Mouse (Mus musculus) heart, embryonic 15.5 days (tissue): Measurements from ENCODE around the gene Vgll4. TPM values are rescaled to one million over a fixed set of nuclear protein-coding genes. Genes with fewer than 3 reads are reported as not detected.
A peak's percentile ranks its signal among the peaks of the same experiment; 100 is the strongest.

ENCODE experiments used
- ATAC-seq: fragments of 200-750 bp; cut with Nextera tagmentation; replicated peaks from 2 replicates; pipeline ENCODE4 v1.8.0; 2017; ENCODE audit warnings: low read depth, moderate TSS enrichment; ENCODE audit not compliant: insufficient number of reproducible peaks, insufficient read depth, low FRiP score
- H3K27ac ChIP-seq: fragments of 300-500 bp; sonication (generic); 2 replicates; pipeline ENCODE4 v1.5.1; 2015; ENCODE audit warnings: mild to moderate bottlenecking, inconsistent platforms
- H3K27me3 ChIP-seq: fragments of 300-500 bp; sonication (generic); 2 replicates; pipeline ENCODE4 v1.6.1; 2015; ENCODE audit warnings: inconsistent platforms
- H3K36me3 ChIP-seq: fragments of 300-500 bp; sonication (generic); 2 replicates; pipeline ENCODE4 v1.6.1; 2015; ENCODE audit warnings: mild to moderate bottlenecking, inconsistent platforms
- H3K4me1 ChIP-seq: fragments of 300-500 bp; sonication (generic); replicated peaks from 2 replicates; pipeline ENCODE4 v1.6.1; 2015; ENCODE audit warnings: inconsistent platforms
- H3K4me2 ChIP-seq: fragments of 300-500 bp; sonication (generic); 2 replicates; pipeline ENCODE4 v1.6.1; 2015; ENCODE audit warnings: inconsistent platforms, mild to moderate bottlenecking, moderate library complexity
- H3K4me3 ChIP-seq: fragments of 300-500 bp; sonication (generic); 2 replicates; pipeline ENCODE4 v1.5.1; 2015; ENCODE audit warnings: mild to moderate bottlenecking, inconsistent platforms
- H3K9ac ChIP-seq: fragments of 300-500 bp; sonication (generic); 2 replicates; pipeline ENCODE4 v1.6.1; 2015; ENCODE audit warnings: mild to moderate bottlenecking, inconsistent platforms
- H3K9me3 ChIP-seq: fragments of 300-500 bp; sonication (generic); replicated peaks from 2 replicates; pipeline ENCODE4 v1.6.1; 2016; ENCODE audit warnings: inconsistent platforms
- whole genome bisulfite sequencing: fragments of 180-500 bp; shearing (Covaris S2); methylation state at CpG from one replicate; pipeline ENCODE4 v1.1.7; 2015; ENCODE audit warnings: mixed read lengths; 5-methylcytosine and 5-hydroxymethylcytosine counted together
- polyA plus RNA-seq: library from polyadenylated mRNA; unstranded; fragments of >200 nt; fragmentation: Nextera tagmentation; extraction: Ambion mirVana; gene quantifications from 2 replicates; pipeline ENCODE4 v1.2.1, GENCODE M21; 2015

The Vgll4 gene
- polyA plus RNA-seq, 1 experiment from 2014 or later: 65.4 TPM

- Histone ChIP-seq H3K27me3 (no peaks in the 10 kb centered on the region), H3K4me1 (peaks cover 11% of the 10 kb centered on the region), H3K4me2 (no peak overlapping the region), H3K9ac (no peak overlapping the region), H3K36me3 (no peaks in the 10 kb centered on the region), H3K9me3 (no peaks in the 10 kb centered on the region), H3K4me3 (no peak overlapping the region), H3K27ac (no peak overlapping the region)
- 56% methylated on average over 1 of the region's 1 CpGs for WGBS
- no peak for ATAC-seq
These were observed 3.2 kb upstream of the Vgll4 start for GRCm38 (mm10) chr6:114972988-114973387.

- peaks cover 14% of the 10 kb centered on the region for H3K4me1 ChIP-seq
- no peaks in the 10 kb centered on the region for H3K36me3 ChIP-seq
- no peak overlapping the region for H3K9ac ChIP-seq
- no peaks in the 10 kb centered on the region for H3K9me3 ChIP-seq
- no peak overlapping the region for H3K27ac ChIP-seq
- H3K4me3 ChIP-seq: no peak overlapping the region
- ATAC-seq: no peak
- peaks cover 14% of the 10 kb centered on the region for H3K27me3 ChIP-seq
- WGBS: 58% methylated on average over 5 of the region's 5 CpGs
- H3K4me2 ChIP-seq: no peak overlapping the region
These were observed 1.1 kb upstream of the Vgll4 start for GRCm38 (mm10) chr6:114970895-114971294.

- Histone ChIP-seq H3K36me3 (no peaks in the 10 kb centered on the region), H3K27ac (no peak overlapping the region), H3K4me3 (no peak overlapping the region), H3K4me1 (peaks cover 14% of the 10 kb centered on the region), H3K27me3 (peaks cover 19% of the 10 kb centered on the region), H3K9ac (no peak overlapping the region), H3K4me2 (peak overlapping the region; percentile 100; the same call in 1 of the 2 replicates), H3K9me3 (no peaks in the 10 kb centered on the region)
- no peak for ATAC-seq
- WGBS: 24% methylated on average over 6 of the region's 6 CpGs
These were observed 592 bp upstream of the Vgll4 start for GRCm38 (mm10) chr6:114970386-114970785.

GRCm38 (mm10) chr6:114968361-114969212 is 1.2 kb downstream of the Vgll4 start:
- peak overlapping the region; percentile 75 for H3K27ac ChIP-seq
- peaks cover 19% of the 10 kb centered on the region for H3K27me3 ChIP-seq
- ATAC-seq: peak; percentile 85
- H3K4me2 ChIP-seq: peak overlapping the region; percentile 100
- peak overlapping the region; percentile 80 for H3K4me3 ChIP-seq
- peaks cover 14% of the 10 kb centered on the region for H3K4me1 ChIP-seq
- H3K9ac ChIP-seq: peak overlapping the region; percentile 72
- no peaks in the 10 kb centered on the region for H3K9me3 ChIP-seq
- H3K36me3 ChIP-seq: no peaks in the 10 kb centered on the region
- WGBS: under 1% methylated on average over 82 of the region's 82 CpGs

- Histone ChIP-seq H3K9ac (no peak overlapping the region), H3K27me3 (peaks cover 19% of the 10 kb centered on the region), H3K4me2 (peak overlapping the region; percentile 100), H3K36me3 (no peaks in the 10 kb centered on the region), H3K9me3 (no peaks in the 10 kb centered on the region), H3K4me3 (peak overlapping the region; percentile 80), H3K4me1 (peaks cover 14% of the 10 kb centered on the region), H3K27ac (no peak overlapping the region)
- ATAC-seq: no peak
- WGBS: 66% methylated on average over 12 of the region's 12 CpGs
These were observed 2.2 kb downstream of the Vgll4 start for GRCm38 (mm10) chr6:114967623-114968022.

- H3K9me3 ChIP-seq: no peaks in the 10 kb centered on the region
- no peak overlapping the region for H3K4me3 ChIP-seq
- H3K27ac ChIP-seq: no peak overlapping the region
- H3K27me3 ChIP-seq: peaks cover 19% of the 10 kb centered on the region
- H3K9ac ChIP-seq: no peak overlapping the region
- H3K36me3 ChIP-seq: no peaks in the 10 kb centered on the region
- H3K4me1 ChIP-seq: peaks cover 16% of the 10 kb centered on the region
- H3K4me2 ChIP-seq: no peak overlapping the region
- WGBS: 66% methylated on average over 2 of the region's 2 CpGs
- no peak for ATAC-seq
These were observed 3.2 kb downstream of the Vgll4 start for GRCm38 (mm10) chr6:114966396-114967154.

- ATAC-seq: no peak
- Histone ChIP-seq H3K4me1 (peaks cover 21% of the 10 kb centered on the region), H3K27me3 (peaks cover 19% of the 10 kb centered on the region), H3K9me3 (no peaks in the 10 kb centered on the region), H3K36me3 (no peaks in the 10 kb centered on the region), H3K27ac (no peak overlapping the region), H3K9ac (no peak overlapping the region), H3K4me3 (no peak overlapping the region), H3K4me2 (no peak overlapping the region)
- 65% methylated on average over 3 of the region's 3 CpGs for WGBS
These were observed 4.0 kb downstream of the Vgll4 start for GRCm38 (mm10) chr6:114965802-114966201.

GRCm38 (mm10) chr6:114965396-114965795 is 4.4 kb downstream of the Vgll4 start:
- Histone ChIP-seq H3K27me3 (peaks cover 19% of the 10 kb centered on the region), H3K9me3 (no peaks in the 10 kb centered on the region), H3K4me2 (no peak overlapping the region), H3K4me3 (no peak overlapping the region), H3K9ac (no peak overlapping the region), H3K27ac (no peak overlapping the region), H3K36me3 (no peaks in the 10 kb centered on the region), H3K4me1 (peaks cover 21% of the 10 kb centered on the region)
- ATAC-seq: no peak
- whole genome bisulfite sequencing: 58% methylated on average over 8 of the region's 8 CpGs

- no peak for ATAC-seq
- Histone ChIP-seq H3K4me3 (no peak overlapping the region), H3K9ac (no peak overlapping the region), H3K27ac (no peak overlapping the region), H3K4me1 (peaks cover 12% of the 10 kb centered on the region), H3K9me3 (no peaks in the 10 kb centered on the region), H3K27me3 (peaks cover 19% of the 10 kb centered on the region), H3K36me3 (no peaks in the 10 kb centered on the region), H3K4me2 (no peak overlapping the region)
- WGBS: 70% methylated on average over 2 of the region's 2 CpGs
These were observed 5.6 kb downstream of the Vgll4 start for GRCm38 (mm10) chr6:114964235-114964634.

GRCm38 (mm10) chr6:114963636-114964035 is 6.2 kb downstream of the Vgll4 start:
- H3K36me3 ChIP-seq: no peaks in the 10 kb centered on the region
- H3K4me1 ChIP-seq: peaks cover 10% of the 10 kb centered on the region; the same call in 1 of the 2 replicates
- H3K27me3 ChIP-seq: peaks cover 19% of the 10 kb centered on the region
- no peak overlapping the region for H3K4me3 ChIP-seq
- H3K27ac ChIP-seq: no peak overlapping the region
- H3K4me2 ChIP-seq: no peak overlapping the region
- H3K9ac ChIP-seq: no peak overlapping the region
- no peak for ATAC-seq
- 65% methylated on average over 5 of the region's 5 CpGs for WGBS
- no peaks in the 10 kb centered on the region for H3K9me3 ChIP-seq

- H3K4me2 ChIP-seq: no peak overlapping the region
- no peak overlapping the region for H3K4me3 ChIP-seq
- H3K36me3 ChIP-seq: no peaks in the 10 kb centered on the region
- H3K27ac ChIP-seq: no peak overlapping the region
- no peaks in the 10 kb centered on the region for H3K9me3 ChIP-seq
- H3K27me3 ChIP-seq: peaks cover 9% of the 10 kb centered on the region
- peaks cover 6% of the 10 kb centered on the region; the same call in 1 of the 2 replicates for H3K4me1 ChIP-seq
- ATAC-seq: no peak
- H3K9ac ChIP-seq: no peak overlapping the region
- WGBS: 57% methylated on average over 10 of the region's 10 CpGs
These were observed 8.3 kb downstream of the Vgll4 start for GRCm38 (mm10) chr6:114961276-114962068.
